Mouse (Mus musculus): ENCODE data around the gene Nf2. TPM values are rescaled to one million over a fixed set of nuclear protein-coding genes. Genes with fewer than 3 reads are reported as not detected.

Gene Nf2
- polyA plus RNA-seq, 1 experiment, result 50.9 TPM

GRCm38 (mm10) chr11:4744691-4745090 lies 104.6 kb downstream of the Nf2 start:
- DNase-seq, result no peak
- WGBS, result 63% methylated on average over 6 of the region's 6 CpGs
- no peak overlapping the region for H3K4me3 ChIP-seq (replicated peaks; ENCODE audit: extremely low read depth, low read depth, low read length)
- no peak for TF ChIP-seq CTCF (IDR thresholded peaks at IDR 0.05; ENCODE audit: insufficient read depth, low read length)
- no peak for TF ChIP-seq POLR2A (IDR thresholded peaks at IDR 0.05; ENCODE audit: borderline replicate concordance, extremely low read depth, low read depth, low read length)
- H3K4me1 ChIP-seq (ENCODE audit: control insufficient read depth, insufficient read depth, low read length), result no peaks in the 10 kb centered on the region

DNA sequence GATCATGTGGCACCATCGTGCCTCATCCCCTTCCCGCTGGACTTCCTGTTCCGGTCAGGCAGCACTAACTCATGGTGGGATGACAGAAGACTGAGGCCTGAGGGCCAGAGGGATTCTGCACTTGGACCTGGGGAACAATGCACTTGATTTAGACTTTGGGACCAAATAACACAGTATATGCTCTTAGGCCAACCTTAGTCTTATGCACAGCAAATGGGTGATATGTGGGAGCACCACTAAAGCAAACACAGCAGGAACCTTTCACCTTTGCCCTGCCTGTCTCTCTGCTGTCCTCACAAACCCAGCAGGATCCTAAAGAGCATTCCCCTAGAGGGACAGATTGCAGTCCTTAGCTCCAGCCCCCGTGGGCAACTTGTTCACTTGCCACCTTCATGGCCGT lies 108.6 kb downstream of the Nf2 start:
- TF ChIP-seq POLR2A (IDR thresholded peaks at IDR 0.05; ENCODE audit: borderline replicate concordance, extremely low read depth, low read depth, low read length) (no peak), CTCF (IDR thresholded peaks at IDR 0.05; ENCODE audit: insufficient read depth, low read length) (no peak)
- Histone ChIP-seq H3K4me1 (ENCODE audit: control insufficient read depth, insufficient read depth, low read length) (no peaks in the 10 kb centered on the region), H3K4me3 (replicated peaks; ENCODE audit: extremely low read depth, low read depth, low read length) (no peak overlapping the region)
- DNase-seq, result no peak
- 48% methylated on average over 5 of the region's 5 CpGs for whole genome bisulfite sequencing

DNA sequence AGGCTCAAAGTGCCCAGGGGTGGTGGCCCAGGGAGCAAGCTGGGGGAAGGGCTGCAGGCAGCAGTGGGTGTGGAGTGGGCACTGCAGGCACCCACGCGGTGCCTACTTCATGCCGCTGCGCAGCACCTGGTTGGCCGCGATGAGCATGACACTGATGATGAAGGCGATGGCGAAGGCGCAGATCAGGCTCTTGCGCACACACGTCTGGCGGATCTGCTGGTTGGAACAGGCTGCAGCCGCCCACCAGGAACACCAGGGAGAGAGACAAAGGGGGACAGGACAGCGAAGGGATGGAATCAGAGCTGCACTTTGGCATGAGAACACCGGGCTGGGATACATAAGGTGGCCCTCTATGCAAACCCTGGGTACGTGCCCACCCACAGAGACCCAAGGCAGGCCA lies 110.6 kb downstream of the Nf2 start:
- H3K4me3 ChIP-seq (replicated peaks; ENCODE audit: extremely low read depth, low read depth, low read length), result no peak overlapping the region
- 94% methylated on average over 16 of the region's 16 CpGs for WGBS
- DNase-seq, result no peak
- no peaks in the 10 kb centered on the region for H3K4me1 ChIP-seq (ENCODE audit: control insufficient read depth, insufficient read depth, low read length)
- no peak for TF ChIP-seq POLR2A (IDR thresholded peaks at IDR 0.05; ENCODE audit: borderline replicate concordance, extremely low read depth, low read depth, low read length)
- TF ChIP-seq CTCF (IDR thresholded peaks at IDR 0.05; ENCODE audit: insufficient read depth, low read length), result no peak

- H3K4me3 ChIP-seq (replicated peaks; ENCODE audit: extremely low read depth, low read depth, low read length), result no peak overlapping the region
- TF ChIP-seq POLR2A (IDR thresholded peaks at IDR 0.05; ENCODE audit: borderline replicate concordance, extremely low read depth, low read depth, low read length) (no peak), CTCF (IDR thresholded peaks at IDR 0.05; ENCODE audit: insufficient read depth, low read length) (no peak)
- 77% methylated on average over 10 of the region's 10 CpGs for WGBS
- DNase-seq, result no peak
- H3K4me1 ChIP-seq (ENCODE audit: control insufficient read depth, insufficient read depth, low read length), result no peaks in the 10 kb centered on the region
Measured at GRCm38 (mm10) chr11:4737682-4738081, 111.7 kb downstream of the Nf2 start.

DNA sequence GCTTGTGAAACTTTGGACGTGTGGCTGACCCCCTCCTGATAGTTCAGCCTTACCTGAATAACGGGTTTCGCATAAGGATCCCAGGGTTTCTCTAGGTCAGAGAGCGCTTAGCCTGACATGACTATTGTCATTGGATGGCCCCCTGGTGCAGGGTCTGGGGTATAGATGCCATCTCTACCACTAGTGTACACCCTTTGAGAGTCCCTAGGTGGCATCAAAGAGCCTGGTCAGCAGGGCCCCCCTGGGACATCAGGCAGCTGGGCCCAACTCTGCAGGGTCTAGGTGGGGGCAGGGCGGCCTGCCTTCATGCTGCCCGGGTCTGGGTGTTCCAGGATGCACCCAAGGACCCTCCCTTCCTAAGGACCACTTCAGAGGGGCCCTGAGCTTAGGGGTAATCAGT lies 113.0 kb downstream of the Nf2 start:
- TF ChIP-seq POLR2A (IDR thresholded peaks at IDR 0.05; ENCODE audit: borderline replicate concordance, extremely low read depth, low read depth, low read length) (no peak), CTCF (IDR thresholded peaks at IDR 0.05; ENCODE audit: insufficient read depth, low read length) (no peak)
- WGBS, result 70% methylated on average over 6 of the region's 6 CpGs
- Histone ChIP-seq H3K4me3 (replicated peaks; ENCODE audit: extremely low read depth, low read depth, low read length) (no peak overlapping the region), H3K4me1 (ENCODE audit: control insufficient read depth, insufficient read depth, low read length) (no peaks in the 10 kb centered on the region)
- DNase-seq, result no peak

DNA sequence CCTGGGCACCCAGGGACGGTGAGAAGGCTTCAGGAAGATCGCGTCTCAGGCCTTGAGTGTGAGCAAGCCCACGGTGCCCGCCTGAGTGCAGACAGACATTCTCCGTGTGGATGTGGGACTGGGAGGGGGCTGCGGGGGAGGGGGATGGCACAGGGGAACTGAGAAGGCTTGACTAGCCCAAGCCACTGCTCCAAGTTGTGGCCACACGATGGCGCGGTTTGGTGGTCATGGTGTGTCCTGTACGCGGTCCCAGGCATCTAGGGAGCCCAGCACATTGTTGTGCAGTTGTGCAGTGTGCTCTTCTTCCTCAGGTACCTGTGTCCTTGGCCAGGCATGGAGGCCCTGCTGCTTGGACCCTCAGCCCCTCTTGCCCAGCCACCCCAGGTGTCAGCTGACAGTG lies 115.2 kb downstream of the Nf2 start:
- no peak for TF ChIP-seq CTCF (IDR thresholded peaks at IDR 0.05; ENCODE audit: insufficient read depth, low read length)
- TF ChIP-seq POLR2A (IDR thresholded peaks at IDR 0.05; ENCODE audit: borderline replicate concordance, extremely low read depth, low read depth, low read length), result no peak
- DNase-seq, result no peak
- peaks cover 6% of the 10 kb centered on the region for H3K4me1 ChIP-seq (ENCODE audit: control insufficient read depth, insufficient read depth, low read length)
- no peak overlapping the region for H3K4me3 ChIP-seq (replicated peaks; ENCODE audit: extremely low read depth, low read depth, low read length)
- 54% methylated on average over 12 of the region's 12 CpGs for WGBS

- WGBS, result 88% methylated on average over 7 of the region's 7 CpGs
- H3K4me1 ChIP-seq (ENCODE audit: control insufficient read depth, insufficient read depth, low read length), result peaks cover 6% of the 10 kb centered on the region
- TF ChIP-seq POLR2A (IDR thresholded peaks at IDR 0.05; ENCODE audit: borderline replicate concordance, extremely low read depth, low read depth, low read length) (no peak), CTCF (IDR thresholded peaks at IDR 0.05; ENCODE audit: insufficient read depth, low read length) (no peak)
- DNase-seq, result no peak
- no peak overlapping the region for H3K4me3 ChIP-seq (replicated peaks; ENCODE audit: extremely low read depth, low read depth, low read length)
Measured at GRCm38 (mm10) chr11:4731781-4732180, 117.6 kb downstream of the Nf2 start.

DNA sequence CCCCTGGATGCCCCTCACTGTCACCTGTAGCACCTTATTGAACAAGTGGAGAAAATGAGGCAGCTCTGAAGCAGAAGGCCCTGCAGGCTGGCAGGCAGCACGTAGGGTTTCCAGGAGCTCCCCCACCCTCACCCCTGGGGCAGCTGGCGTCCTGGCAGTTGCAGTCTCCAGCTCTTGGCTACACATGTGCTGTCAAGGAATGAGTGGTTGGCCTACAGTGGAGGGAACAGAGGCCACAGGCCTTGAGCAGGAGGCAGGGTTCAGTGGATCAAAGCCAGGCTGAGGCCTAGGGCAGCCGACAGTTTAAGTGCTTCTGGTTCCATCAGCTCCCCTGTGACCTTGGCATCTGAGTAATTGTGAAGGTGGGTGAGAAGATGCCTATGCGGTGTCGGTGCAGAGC lies 118.4 kb downstream of the Nf2 start:
- Histone ChIP-seq H3K4me1 (ENCODE audit: control insufficient read depth, insufficient read depth, low read length) (peaks cover 6% of the 10 kb centered on the region), H3K4me3 (replicated peaks; ENCODE audit: extremely low read depth, low read depth, low read length) (no peak overlapping the region)
- no peak for DNase-seq
- WGBS, result 79% methylated on average over 5 of the region's 5 CpGs
- TF ChIP-seq POLR2A (IDR thresholded peaks at IDR 0.05; ENCODE audit: borderline replicate concordance, extremely low read depth, low read depth, low read length) (no peak), CTCF (IDR thresholded peaks at IDR 0.05; ENCODE audit: insufficient read depth, low read length) (no peak)

DNA sequence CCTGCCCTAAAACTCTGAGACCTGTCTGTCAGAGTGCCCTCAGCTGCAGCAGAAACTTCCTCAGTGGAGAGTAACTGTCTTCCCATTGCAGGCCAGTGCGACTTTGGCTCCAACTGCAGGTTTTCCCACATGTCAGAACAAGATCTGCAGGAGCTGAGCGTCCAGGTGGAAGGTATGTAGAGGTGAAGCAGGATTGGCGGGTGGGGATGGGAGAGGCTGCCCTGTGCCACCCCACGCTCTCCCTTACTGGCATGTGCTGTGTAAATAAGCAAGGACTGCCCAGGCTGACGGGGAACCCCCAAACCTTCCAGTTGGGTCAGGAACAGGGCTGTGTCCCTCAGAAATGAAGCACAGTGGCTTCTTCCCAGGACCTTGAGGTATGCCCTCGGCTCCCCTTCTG lies 119.2 kb downstream of the Nf2 start:
- Histone ChIP-seq H3K4me1 (ENCODE audit: control insufficient read depth, insufficient read depth, low read length) (peaks cover 6% of the 10 kb centered on the region), H3K4me3 (replicated peaks; ENCODE audit: extremely low read depth, low read depth, low read length) (no peak overlapping the region)
- TF ChIP-seq CTCF (IDR thresholded peaks at IDR 0.05; ENCODE audit: insufficient read depth, low read length) (no peak), POLR2A (IDR thresholded peaks at IDR 0.05; ENCODE audit: borderline replicate concordance, extremely low read depth, low read depth, low read length) (no peak)
- WGBS, result 68% methylated on average over 6 of the region's 6 CpGs
- no peak for DNase-seq

GRCm38 (mm10) chr11:4729603-4730002 lies 119.7 kb downstream of the Nf2 start:
- no peak for TF ChIP-seq CTCF (IDR thresholded peaks at IDR 0.05; ENCODE audit: insufficient read depth, low read length)
- no peak for TF ChIP-seq POLR2A (IDR thresholded peaks at IDR 0.05; ENCODE audit: borderline replicate concordance, extremely low read depth, low read depth, low read length)
- H3K4me3 ChIP-seq (replicated peaks; ENCODE audit: extremely low read depth, low read depth, low read length), result no peak overlapping the region
- no peak for DNase-seq
- H3K4me1 ChIP-seq (ENCODE audit: control insufficient read depth, insufficient read depth, low read length), result peaks cover 6% of the 10 kb centered on the region
- 19% methylated on average over 12 of the region's 12 CpGs for WGBS
